Mouse (Mus musculus): Measurements from ENCODE around the gene Ahsa1.
"Not testable (repeated sequence)": the region's sequence is repeated elsewhere in the genome, so short reads cannot be mapped to it uniquely, and the experiment has no call there.

The Ahsa1 gene

DNA sequence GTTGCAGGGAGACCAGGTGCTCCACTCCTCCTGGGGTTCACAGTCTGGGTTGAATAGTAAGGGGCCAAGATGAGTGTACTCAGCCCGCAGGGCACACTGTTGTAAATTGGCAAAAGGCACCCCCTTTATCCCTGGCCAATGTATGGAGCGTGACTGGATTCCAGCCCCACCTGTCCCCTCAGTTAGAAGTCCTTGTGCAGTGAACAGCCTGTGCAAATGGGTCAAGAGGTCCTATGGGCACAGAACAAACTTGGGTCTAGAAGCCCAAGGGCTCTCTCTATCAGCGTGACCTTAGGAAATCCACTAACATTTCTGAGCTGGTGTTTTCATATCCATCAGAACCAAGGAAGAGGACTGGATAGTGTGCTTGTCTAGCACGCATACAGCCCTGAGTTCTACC, 16.5 kb downstream of the Ahsa1 start:
- DNase-seq: no peak

DNA sequence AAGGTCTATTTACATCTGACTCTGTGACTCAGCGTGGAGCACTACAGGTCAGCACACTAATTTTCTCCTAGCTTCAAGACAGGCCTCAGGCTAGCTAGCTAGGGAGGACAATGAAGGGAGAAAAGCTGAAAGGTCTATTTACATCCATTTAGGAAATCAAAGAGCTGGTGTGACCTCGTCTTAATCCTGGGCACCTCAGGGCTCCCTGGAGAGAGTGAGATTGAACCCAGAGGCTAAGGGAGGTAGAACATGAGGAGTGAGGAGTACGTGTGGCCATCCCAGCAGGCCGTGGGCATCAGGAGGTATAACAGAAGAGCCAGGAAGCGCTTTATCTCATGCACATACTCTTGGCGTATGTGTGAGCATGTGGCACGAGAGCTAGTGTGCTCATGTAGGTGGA, 17.4 kb downstream of the Ahsa1 start:
- no peak for DNase-seq

GRCm38 (mm10) chr12:87284268-87284667, 18.0 kb downstream of the Ahsa1 start:
- no peak for DNase-seq

GRCm38 (mm10) chr12:87284726-87285125, 18.4 kb downstream of the Ahsa1 start:
- no peak for DNase-seq

DNA sequence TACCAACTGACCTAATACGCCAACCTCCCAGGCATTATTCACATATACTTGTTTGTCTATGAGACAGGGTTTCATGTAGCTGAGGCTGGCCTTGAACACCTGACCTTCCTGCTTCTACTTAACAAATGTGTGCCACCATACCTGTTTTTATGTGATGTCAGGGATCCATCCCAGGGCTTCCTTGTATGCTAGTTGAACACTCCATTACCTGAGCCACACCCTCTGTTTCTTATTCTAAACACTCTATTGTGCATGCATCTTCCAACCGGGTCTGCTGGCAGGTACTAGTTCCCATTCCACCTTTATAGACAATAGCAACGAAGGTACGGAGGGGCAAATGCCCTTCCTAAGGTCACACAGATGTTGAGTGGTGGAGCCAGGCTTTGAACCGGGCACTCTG, 22.8 kb downstream of the Ahsa1 start:
- no peak for DNase-seq

- DNase-seq: no peak
Measured at GRCm38 (mm10) chr12:87293934-87294333, 27.7 kb downstream of the Ahsa1 start.

- DNase-seq: no peak
Measured at GRCm38 (mm10) chr12:87299037-87299656, 32.9 kb downstream of the Ahsa1 start.

DNA sequence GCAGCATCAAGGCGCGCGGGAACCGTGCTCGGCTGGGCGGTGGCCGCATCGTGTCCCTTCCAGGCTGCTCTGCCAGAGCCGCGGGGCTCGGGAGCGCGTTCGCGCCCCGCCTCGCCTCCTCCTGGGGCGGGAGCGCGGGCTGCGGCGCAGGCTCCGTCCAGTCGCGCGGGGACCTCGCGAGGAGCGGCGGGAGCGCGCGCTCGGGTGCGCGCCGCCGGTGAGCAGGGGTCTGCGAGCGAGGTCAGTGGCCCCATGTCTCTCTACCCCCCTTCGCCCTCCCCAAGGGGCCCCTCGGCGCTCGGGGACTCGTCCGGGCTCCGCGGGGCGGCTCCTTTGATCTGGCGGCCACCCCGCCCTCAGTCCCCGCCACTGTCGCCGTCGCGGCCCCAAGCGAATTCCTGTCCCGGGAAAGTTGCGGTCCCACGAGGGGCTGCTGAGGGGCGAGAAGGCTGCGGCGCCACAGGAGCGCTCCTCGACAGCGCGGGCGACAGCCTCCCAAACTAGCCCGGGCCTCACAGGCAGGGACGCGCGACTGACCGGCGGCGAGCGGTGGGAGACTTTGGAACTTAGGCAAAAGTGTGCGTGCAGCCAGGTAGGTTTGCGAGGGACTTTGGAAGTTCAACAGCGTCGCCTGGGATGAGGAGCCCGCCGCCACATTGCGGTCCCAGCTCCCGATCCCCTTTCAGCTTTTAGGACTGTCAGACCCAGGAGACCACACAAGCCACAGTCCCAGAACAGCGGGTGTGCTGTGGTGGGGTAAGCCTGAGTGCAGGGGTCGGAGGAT, 33.6 kb downstream of the Ahsa1 start, which contains the start of gene Ism2:
Gene Ism2, minus strand, starts transcription at position 49 of the 784 bp plus-strand sequence.
- peak; percentile 54 for DNase-seq

DNA sequence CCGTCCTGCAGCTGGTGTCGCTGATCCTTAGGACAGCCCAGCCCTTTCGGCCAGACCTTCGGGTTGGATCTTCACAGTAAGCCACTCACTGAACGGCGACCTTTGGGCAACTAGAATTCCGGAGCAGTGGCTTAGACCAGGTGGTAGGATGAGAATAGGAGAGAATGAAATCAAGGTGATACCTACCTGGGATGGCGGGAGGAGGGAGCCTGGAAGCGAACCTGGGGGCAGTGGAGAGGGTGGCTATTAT, 34.1 kb downstream of the Ahsa1 start:
- DNase-seq: no peak

GRCm38 (mm10) chr12:87301189-87301588, 34.9 kb downstream of the Ahsa1 start:
- no peak for DNase-seq

- DNase-seq: no peak
Measured at GRCm38 (mm10) chr12:87305767-87306583, 39.7 kb downstream of the Ahsa1 start.

- DNase-seq: not testable (repeated sequence)
Measured at GRCm38 (mm10) chr12:87306584-87306844, 40.2 kb downstream of the Ahsa1 start.

DNA sequence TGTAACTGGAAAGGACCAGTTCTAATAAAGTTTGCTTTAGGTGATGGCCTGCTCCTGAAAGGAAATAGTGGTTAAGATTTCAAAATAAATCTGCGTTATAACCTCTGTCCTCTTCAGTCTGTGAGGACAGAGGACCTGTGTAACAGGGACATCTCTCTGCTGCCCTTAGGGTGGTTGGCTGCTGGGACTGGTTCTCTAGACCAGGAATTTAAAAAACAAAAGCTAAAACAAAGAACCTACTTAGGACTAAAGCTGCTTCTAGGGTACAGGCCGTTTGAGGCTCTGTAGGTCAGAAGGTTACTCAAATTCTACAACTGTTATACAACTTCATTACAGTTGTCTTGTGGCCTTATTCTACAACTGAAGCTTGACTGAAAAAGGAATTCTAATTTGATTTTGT, 46.8 kb downstream of the Ahsa1 start:
- no peak for DNase-seq

DNA sequence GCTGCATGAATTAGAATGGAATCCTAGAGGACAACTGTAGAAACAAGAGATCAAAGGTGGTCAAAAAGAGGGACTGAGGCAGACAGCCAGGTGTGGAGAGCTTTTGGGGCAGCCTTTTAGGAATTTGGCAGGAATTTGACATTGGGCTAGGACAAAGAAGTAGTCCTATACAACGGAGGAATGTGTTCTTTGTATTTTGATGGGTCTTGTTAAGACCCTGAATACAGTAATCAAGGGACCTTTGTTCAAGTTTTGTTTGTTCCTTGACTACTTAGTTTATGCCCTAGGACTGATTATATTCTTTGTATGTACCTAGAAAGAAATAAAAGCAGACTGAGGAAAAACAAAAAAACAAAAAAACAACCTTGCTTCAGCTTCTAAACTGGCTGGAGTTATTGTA, 51.7 kb downstream of the Ahsa1 start:
- no peak for DNase-seq

DNA sequence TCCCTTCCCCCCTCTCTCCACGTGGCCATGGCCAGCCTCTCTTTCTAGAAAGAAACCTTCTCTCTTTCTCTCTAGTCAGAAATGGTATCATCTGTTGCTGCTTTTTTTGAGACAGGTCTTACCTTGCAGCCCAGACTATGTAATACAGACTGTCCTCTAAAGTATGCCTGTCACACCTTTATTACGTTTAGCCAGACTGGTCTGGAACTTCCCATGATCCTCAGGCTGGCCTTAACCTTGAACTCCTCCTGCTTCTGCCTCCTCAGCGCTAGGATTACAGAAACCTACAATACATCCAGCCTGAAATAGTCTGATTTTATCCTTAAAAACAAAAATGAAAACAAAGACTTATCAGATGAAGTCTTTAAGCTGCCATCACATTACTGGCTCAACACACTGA, 53.0 kb downstream of the Ahsa1 start:
- DNase-seq: no peak
